Comparison of ENCODE assay signal across 33 mouse cellular contexts in the genomic region with DNA sequence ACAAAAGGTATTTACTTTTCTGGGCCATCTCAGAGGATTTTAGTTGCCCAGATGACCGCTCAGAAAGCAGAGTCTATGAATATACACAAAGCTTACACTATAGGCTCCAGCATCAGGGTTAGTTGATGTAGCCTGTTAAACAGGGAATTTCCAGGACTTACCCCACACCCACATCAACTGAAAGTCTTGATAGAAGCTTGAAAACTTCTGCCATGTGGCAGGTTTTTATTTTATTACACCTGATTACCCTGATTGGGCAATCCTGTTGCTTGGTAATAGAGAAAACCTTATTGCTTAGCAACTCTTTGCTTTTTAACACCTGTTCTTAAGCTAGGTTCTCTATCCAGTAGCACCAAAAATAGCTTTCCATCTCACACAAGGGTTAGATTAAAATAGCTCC. TPM values are rescaled to one million over a fixed set of nuclear protein-coding genes. Genes with fewer than 3 reads are reported as not detected.
"Had no signal": no experiment of that assay in that cellular context is flagged by ENCODE, and none has a peak within 500 bp of the region (broad histone marks: within the 10 kb centered on the region; RNA-seq: fewer than 3 reads in every experiment).

No protein-coding gene starts in this region.

- H3K27me3 ChIP-seq: heart, embryonic 12.5 days; hindbrain, embryonic 13.5 days; hindbrain, embryonic 15.5 days; limb, embryonic 13.5 days; limb, embryonic 15.5 days; liver, embryonic 12.5 days had no signal

- H3K9ac ChIP-seq: heart, embryonic 12.5 days; hindbrain, embryonic 13.5 days; hindbrain, embryonic 15.5 days; limb, embryonic 13.5 days; limb, embryonic 15.5 days; liver, embryonic 12.5 days; liver, embryonic 14.5 days had no signal

- H3K9me3 ChIP-seq: heart, embryonic 10.5 days; heart, embryonic 12.5 days; hindbrain, embryonic 13.5 days; hindbrain, embryonic 15.5 days; limb, embryonic 13.5 days; limb, embryonic 15.5 days; liver, embryonic 12.5 days had no signal

- H3K27ac ChIP-seq: heart, embryonic 10.5 days; hindbrain, embryonic 13.5 days; hindbrain, embryonic 15.5 days; hindbrain, postnatal 0 days; limb, embryonic 13.5 days; limb, embryonic 15.5 days; liver, embryonic 12.5 days; liver, embryonic 14.5 days had no signal

- H3K4me3 ChIP-seq: gastrocnemius, adult 2 months; heart, embryonic 10.5 days; heart, embryonic 12.5 days; hindbrain, embryonic 13.5 days; hindbrain, embryonic 15.5 days; limb, embryonic 13.5 days; limb, embryonic 15.5 days; liver, embryonic 12.5 days had no signal

- H3K36me3 ChIP-seq: heart, embryonic 10.5 days; heart, embryonic 12.5 days; hindbrain, embryonic 13.5 days; hindbrain, embryonic 15.5 days; limb, embryonic 13.5 days; limb, embryonic 15.5 days; liver, embryonic 12.5 days had no signal

- H3K4me2 ChIP-seq: heart, embryonic 12.5 days; hindbrain, embryonic 13.5 days; hindbrain, embryonic 15.5 days; limb, embryonic 13.5 days; limb, embryonic 15.5 days; liver, embryonic 12.5 days had no signal

- H3K4me1 ChIP-seq: heart, embryonic 10.5 days; heart, embryonic 12.5 days; hindbrain, embryonic 13.5 days; hindbrain, embryonic 15.5 days; limb, embryonic 13.5 days; limb, embryonic 15.5 days; liver, embryonic 12.5 days had no signal

- ATAC-seq: hindbrain, postnatal 0 days; liver, embryonic 12.5 days had no signal

- DNase-seq: gastrocnemius, adult 2 months; gastrocnemius, postnatal 10 days; gastrocnemius, postnatal 36 days; heart, adult 18-20 months; heart, postnatal 10 days; kidney, adult 18-20 months; kidney, adult 8-10 months; kidney, postnatal 10 days; kidney, postnatal 36 days; layer of hippocampus, adult 9-11 months; layer of hippocampus, postnatal 36 days; left cerebral cortex, postnatal 4 days had no signal

RNA-seq across cellular contexts. Expression of a gene that starts 2.3 kb away (rescaled TPM):
- total RNA-seq: hematopoietic stem cell, adult 5-6 weeks; hindbrain, postnatal 0 days; layer of hippocampus, postnatal 36 days; left cerebral cortex, postnatal 25 days; liver, adult 2 months had no signal
- polyA plus RNA-seq: gonadal fat pad, adult 2 months; heart, embryonic 10.5 days; heart, embryonic 12.5 days; heart, embryonic 14.5 days; heart, embryonic 16.5 days; hindbrain, embryonic 11.5 days; hindbrain, embryonic 13.5 days; hindbrain, embryonic 15.5 days; hindbrain, postnatal 0 days; intestine, embryonic 14.5 days; kidney, embryonic 14.5 days; kidney, embryonic 16.5 days; limb, embryonic 11.5 days; liver, adult 2 months; liver, embryonic 12.5 days; liver, embryonic 14.5 days had no signal

RNA-seq across cellular contexts. Expression of a gene that starts 30.9 kb away (rescaled TPM):
- total RNA-seq: hematopoietic stem cell, adult 5-6 weeks; hindbrain, postnatal 0 days had no signal
- polyA plus RNA-seq: heart, embryonic 14.5 days; hindbrain, embryonic 13.5 days; hindbrain, embryonic 15.5 days; hindbrain, postnatal 0 days; limb, embryonic 11.5 days; limb, embryonic 13.5 days; limb, embryonic 15.5 days had no signal

RNA-seq across cellular contexts. Expression of a gene that starts 47.7 kb away (rescaled TPM):
- total RNA-seq: gastrocnemius, postnatal 10 days; heart, postnatal 25 days; hematopoietic stem cell, adult 5-6 weeks; liver, adult 2 months had no signal
- polyA plus RNA-seq: heart, embryonic 10.5 days; heart, embryonic 12.5 days; heart, embryonic 14.5 days; intestine, embryonic 14.5 days; kidney, embryonic 14.5 days; kidney, embryonic 16.5 days; limb, embryonic 11.5 days; limb, embryonic 13.5 days; limb, embryonic 15.5 days; liver, adult 2 months; liver, embryonic 12.5 days; liver, embryonic 14.5 days had no signal

RNA-seq across cellular contexts. Expression of a gene that starts 59.2 kb away (rescaled TPM):
- total RNA-seq: hematopoietic stem cell, adult 5-6 weeks had no signal
